Mouse (Mus musculus) frontal cortex, postnatal 10 days (tissue): ENCODE results near the gene Sash3.
"Not testable (repeated sequence)": the region's sequence is repeated elsewhere in the genome, so short reads cannot be mapped to it uniquely, and the experiment has no call there.

Source experiments
- DNase-seq, 2 experiments: peaks; one replicate each; pipeline ENCODE4 v3.0.0; 2022; ENCODE audit warnings: low spot score in 2 of 2, mixed read lengths in 1 of 2

Gene Sash3

GRCm38 (mm10) chrX:48202995-48203394 lies 56.8 kb downstream of the Sash3 start:
- no peak for DNase-seq

GRCm38 (mm10) chrX:48203763-48204162 lies 57.5 kb downstream of the Sash3 start:
- DNase-seq = no peak

- DNase-seq = no peak
Measured at GRCm38 (mm10) chrX:48204469-48204868, 58.2 kb downstream of the Sash3 start.

GRCm38 (mm10) chrX:48207761-48208487 lies 61.7 kb downstream of the Sash3 start:
- DNase-seq = peak in 1 of 2 experiments; percentile 47

- DNase-seq = peak; percentile 77 to 85
Measured at GRCm38 (mm10) chrX:48208519-48209185, 62.4 kb downstream of the Sash3 start, which contains the start of gene Zdhhc9. Zdhhc9 (minus strand) TSS chrX:48208878.

- DNase-seq = not testable (repeated sequence)
Measured at GRCm38 (mm10) chrX:48209746-48210145, 63.5 kb downstream of the Sash3 start.
